Mouse (Mus musculus) lung, embryonic 14.5 days (tissue): ENCODE measurements around the gene Zc3hav1. TPM values are rescaled to one million over a fixed set of nuclear protein-coding genes. Genes with fewer than 3 reads are reported as not detected.

Source experiments
- ATAC-seq: fragments of 200-750 bp; cut with Nextera tagmentation; 2 replicates; pipeline ENCODE4 v1.8.0; 2017; ENCODE audit warnings: mild to moderate bottlenecking, moderate TSS enrichment, moderate library complexity; ENCODE audit not compliant: insufficient read depth
- DNase-seq: peaks from one replicate; pipeline ENCODE4 v3.0.0-alpha.2; 2015
- H3K27ac ChIP-seq: fragments of 300-500 bp; sonication (generic); 2 replicates; pipeline ENCODE4 v1.5.1; 2014; ENCODE audit warnings: low read depth, mild to moderate bottlenecking, moderate library complexity
- H3K27me3 ChIP-seq: fragments of 300-500 bp; sonication (generic); 2 replicates; pipeline ENCODE4 v1.6.1; 2014; ENCODE audit warnings: low read length, control low read depth; ENCODE audit not compliant: insufficient read depth
- H3K36me3 ChIP-seq: fragments of 300-500 bp; sonication (generic); 2 replicates; pipeline ENCODE4 v1.6.1; 2014; ENCODE audit warnings: control low read depth; ENCODE audit not compliant: insufficient read depth
- H3K4me1 ChIP-seq: fragments of 300-500 bp; sonication (generic); 2 replicates; pipeline ENCODE4 v1.6.1; 2014; ENCODE audit warnings: antibody characterized with exemption, control low read depth; ENCODE audit not compliant: insufficient read depth
- H3K4me2 ChIP-seq: fragments of 300-500 bp; sonication (generic); 2 replicates; pipeline ENCODE4 v1.6.1; 2014; ENCODE audit warnings: mild to moderate bottlenecking
- H3K4me3 ChIP-seq: fragments of 300-500 bp; sonication (generic); 2 replicates; pipeline ENCODE4 v1.5.1; 2014; ENCODE audit warnings: low read depth, low read length
- H3K9ac ChIP-seq: fragments of 300-500 bp; sonication (generic); 2 replicates; pipeline ENCODE4 v1.6.1; 2014
- H3K9me3 ChIP-seq: fragments of 300-500 bp; sonication (generic); 2 replicates; pipeline ENCODE4 v1.6.1; 2016; ENCODE audit warnings: low read depth, low read length, control low read depth
- CTCF ChIP-seq: IDR thresholded peaks from 2 replicates; pipeline ENCODE4 v1.5.1; 2016; ENCODE audit warnings: antibody characterized with exemption, low read depth
- WGBS: fragments of 180-500 bp; shearing (Covaris S2); extraction: QIAGEN DNeasy Blood & Tissue Kit; methylation state at CpG from one replicate; pipeline ENCODE4 v1.1.7; 2014; 5-methylcytosine and 5-hydroxymethylcytosine counted together
- polyA plus RNA-seq: library from polyadenylated mRNA; unstranded; fragments of >200 nt; fragmentation: Nextera tagmentation; extraction: Ambion mirVana; gene quantifications from 2 replicates; pipeline ENCODE4 v1.2.1, GENCODE M21; 2014

Zc3hav1 gene
- polyA plus RNA-seq, 1 experiment from 2014 or later, result 4.7 TPM

DNA sequence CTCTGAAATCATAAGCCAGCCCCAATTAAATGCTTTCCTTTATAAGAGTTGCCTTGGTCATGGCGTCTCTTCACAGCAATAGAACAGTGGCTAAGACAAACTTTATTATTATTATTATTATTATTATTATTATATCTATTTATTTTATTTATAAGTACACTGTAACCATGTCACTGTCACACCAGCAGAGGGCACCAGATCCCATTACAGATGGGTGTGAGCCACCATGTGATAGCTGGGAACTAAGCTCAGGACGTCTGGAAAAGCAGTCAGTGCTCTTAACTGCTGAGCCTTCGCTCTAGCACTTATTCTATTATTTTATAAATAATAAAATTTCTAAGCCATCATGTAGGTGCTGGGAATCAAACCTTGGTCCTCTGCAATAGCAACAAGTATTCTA is 60.7 kb downstream of the Zc3hav1 start:
- Histone ChIP-seq H3K9me3 (no peaks in the 10 kb centered on the region), H3K27ac (no peak overlapping the region), H3K4me1 (0 out of 2 replicates have a peak, but pooled peaks cover 4% of the 10 kb centered on the region), H3K27me3 (no peaks in the 10 kb centered on the region), H3K4me3 (no peak overlapping the region), H3K9ac (no peak overlapping the region), H3K4me2 (no peak overlapping the region), H3K36me3 (peaks cover 83% of the 10 kb centered on the region)
- 63% methylated on average over 3 of the region's 3 CpGs for WGBS
- TF ChIP-seq CTCF, result 0 out of 2 replicates have a peak, but pooled peaks have one; percentile 18
- no peak for ATAC-seq
- DNase-seq, result no peak

- H3K36me3 ChIP-seq, result peaks cover 88% of the 10 kb centered on the region
- no peak for DNase-seq
Observed at GRCm38 (mm10) chr6:38292871-38293646, 61.3 kb downstream of the Zc3hav1 start.

DNA sequence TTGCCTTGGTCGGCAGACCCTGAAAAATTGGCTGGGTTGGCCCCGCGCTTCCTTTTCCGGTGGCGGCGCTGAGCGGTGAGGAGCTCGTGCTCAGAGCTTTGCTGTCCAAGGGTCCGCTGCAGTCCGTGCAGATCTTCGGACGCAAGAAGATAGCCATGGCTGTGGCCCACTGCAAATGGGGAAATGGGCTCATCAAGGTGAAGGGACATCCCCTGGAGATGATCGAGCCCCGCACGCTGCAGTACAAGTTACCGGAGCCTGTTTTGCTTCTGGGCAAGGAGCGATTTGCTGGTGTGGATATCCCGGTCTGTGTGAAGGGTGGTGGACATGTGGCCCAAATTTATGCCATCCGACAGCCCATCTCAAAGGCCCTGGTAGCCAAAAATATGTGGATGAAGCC is 70.0 kb downstream of the Zc3hav1 start:
- no peak overlapping the region for H3K4me2 ChIP-seq
- no peak overlapping the region for H3K27ac ChIP-seq
- no peak for TF ChIP-seq CTCF
- H3K36me3 ChIP-seq, result peaks cover 56% of the 10 kb centered on the region
- H3K9ac ChIP-seq, result no peak overlapping the region
- H3K27me3 ChIP-seq, result no peaks in the 10 kb centered on the region
- no peaks in the 10 kb centered on the region for H3K4me1 ChIP-seq
- 97% methylated on average over 19 of the region's 19 CpGs for WGBS
- ATAC-seq (no peak), DNase-seq (no peak)
- H3K9me3 ChIP-seq, result peaks cover 8% of the 10 kb centered on the region; the same call in 1 of the 2 replicates
- no peak overlapping the region for H3K4me3 ChIP-seq

More at GRCm38 (mm10) chr6:38292871-38293646, 61.3 kb downstream of the Zc3hav1 start:
- H3K9ac ChIP-seq, result no peak overlapping the region
- H3K9me3 ChIP-seq, result no peaks in the 10 kb centered on the region
- no peak overlapping the region for H3K4me3 ChIP-seq
- H3K4me1 ChIP-seq, result 0 out of 2 replicates have a peak, but pooled peaks cover 4% of the 10 kb centered on the region
- H3K27ac ChIP-seq, result no peak overlapping the region
- no peaks in the 10 kb centered on the region for H3K27me3 ChIP-seq
- H3K4me2 ChIP-seq, result no peak overlapping the region
- WGBS, result 63% methylated on average over 11 of the region's 11 CpGs
- ATAC-seq, result no peak
- no peak for TF ChIP-seq CTCF

DNA sequence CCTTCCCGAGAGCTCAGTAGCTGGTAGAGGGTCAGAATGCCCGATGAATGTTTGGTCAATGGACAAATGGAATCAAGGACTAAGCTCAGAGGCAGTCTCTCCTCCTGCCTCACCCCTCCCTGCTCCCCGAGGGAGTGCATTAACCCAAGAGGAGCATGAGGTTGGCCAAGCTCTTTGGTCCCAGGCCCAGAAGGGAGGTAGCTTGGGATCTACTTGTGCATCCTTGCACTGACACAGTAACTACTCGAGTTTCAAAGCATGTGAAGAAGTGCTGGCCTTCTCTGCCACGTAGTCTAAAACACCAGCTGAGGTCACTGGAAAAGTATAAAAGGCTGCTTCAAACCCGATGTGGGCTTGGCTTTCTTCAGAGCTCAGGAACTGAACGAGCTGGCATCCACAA is 89.9 kb downstream of the Zc3hav1 start:
- TF ChIP-seq CTCF, result no peak
- DNase-seq, result no peak

GRCm38 (mm10) chr6:38263393-38264159 is 90.8 kb downstream of the Zc3hav1 start:
- no peak overlapping the region for H3K4me3 ChIP-seq
- H3K27me3 ChIP-seq, result no peaks in the 10 kb centered on the region
- TF ChIP-seq CTCF, result no peak
- H3K9me3 ChIP-seq, result no peaks in the 10 kb centered on the region
- DNase-seq (no peak), ATAC-seq (no peak)
- WGBS, result 65% methylated on average over 5 of the region's 5 CpGs
- no peak overlapping the region for H3K4me2 ChIP-seq
- no peak overlapping the region for H3K9ac ChIP-seq
- H3K36me3 ChIP-seq, result no peaks in the 10 kb centered on the region
- H3K27ac ChIP-seq, result no peak overlapping the region
- no peaks in the 10 kb centered on the region for H3K4me1 ChIP-seq

More for the DNA sequence above, 89.9 kb downstream of the Zc3hav1 start:
- Histone ChIP-seq H3K9me3 (no peaks in the 10 kb centered on the region), H3K4me3 (no peak overlapping the region), H3K9ac (no peak overlapping the region), H3K27ac (no peak overlapping the region), H3K4me1 (no peaks in the 10 kb centered on the region), H3K27me3 (no peaks in the 10 kb centered on the region), H3K36me3 (no peaks in the 10 kb centered on the region), H3K4me2 (no peak overlapping the region)
- no peak for ATAC-seq
- WGBS, result 59% methylated on average over 7 of the region's 7 CpGs

DNA sequence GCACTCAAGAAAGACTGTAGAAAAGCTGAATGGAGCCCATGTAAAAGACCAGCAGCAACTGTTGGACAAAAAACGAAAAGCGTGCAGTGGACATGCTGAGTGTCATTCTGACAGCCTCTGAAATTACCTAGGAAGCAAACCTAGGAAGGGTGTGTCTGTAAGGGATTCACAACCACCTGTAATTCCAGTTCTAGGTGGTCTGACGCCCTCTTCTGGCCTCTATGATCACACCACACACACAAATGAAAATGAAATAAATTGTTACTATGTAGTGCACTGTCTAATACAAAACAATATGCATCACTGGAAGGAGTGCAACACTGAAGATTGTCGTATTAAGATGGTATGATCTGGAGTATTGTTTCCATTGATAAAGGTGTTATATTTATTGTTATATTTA is 92.5 kb downstream of the Zc3hav1 start:
- Histone ChIP-seq H3K4me3 (no peak overlapping the region), H3K27me3 (no peaks in the 10 kb centered on the region), H3K36me3 (no peaks in the 10 kb centered on the region), H3K4me2 (no peak overlapping the region), H3K27ac (no peak overlapping the region), H3K9ac (no peak overlapping the region), H3K9me3 (no peaks in the 10 kb centered on the region), H3K4me1 (no peaks in the 10 kb centered on the region)
- TF ChIP-seq CTCF, result no peak
- DNase-seq (no peak), ATAC-seq (no peak)
- WGBS, result 65% methylated on average over 4 of the region's 4 CpGs

- no peak for TF ChIP-seq CTCF
- H3K4me2 ChIP-seq, result no peak overlapping the region
- no peak overlapping the region for H3K4me3 ChIP-seq
- H3K36me3 ChIP-seq, result no peaks in the 10 kb centered on the region
- H3K27me3 ChIP-seq, result no peaks in the 10 kb centered on the region
- no peaks in the 10 kb centered on the region for H3K9me3 ChIP-seq
- 95% methylated on average over 8 of the region's 8 CpGs for WGBS
- no peak overlapping the region for H3K27ac ChIP-seq
- no peak overlapping the region for H3K9ac ChIP-seq
- no peak for DNase-seq
- no peaks in the 10 kb centered on the region for H3K4me1 ChIP-seq
- no peak for ATAC-seq
Observed at GRCm38 (mm10) chr6:38257506-38257905, 96.9 kb downstream of the Zc3hav1 start.
